Mouse (Mus musculus): ENCODE data around the gene Cdc42ep2. TPM values are rescaled to one million over a fixed set of nuclear protein-coding genes. Genes with fewer than 3 reads are reported as not detected.

The Cdc42ep2 gene
- total RNA-seq, 2 experiments from 2014 or later: 16.6 to 20.9 TPM

DNA sequence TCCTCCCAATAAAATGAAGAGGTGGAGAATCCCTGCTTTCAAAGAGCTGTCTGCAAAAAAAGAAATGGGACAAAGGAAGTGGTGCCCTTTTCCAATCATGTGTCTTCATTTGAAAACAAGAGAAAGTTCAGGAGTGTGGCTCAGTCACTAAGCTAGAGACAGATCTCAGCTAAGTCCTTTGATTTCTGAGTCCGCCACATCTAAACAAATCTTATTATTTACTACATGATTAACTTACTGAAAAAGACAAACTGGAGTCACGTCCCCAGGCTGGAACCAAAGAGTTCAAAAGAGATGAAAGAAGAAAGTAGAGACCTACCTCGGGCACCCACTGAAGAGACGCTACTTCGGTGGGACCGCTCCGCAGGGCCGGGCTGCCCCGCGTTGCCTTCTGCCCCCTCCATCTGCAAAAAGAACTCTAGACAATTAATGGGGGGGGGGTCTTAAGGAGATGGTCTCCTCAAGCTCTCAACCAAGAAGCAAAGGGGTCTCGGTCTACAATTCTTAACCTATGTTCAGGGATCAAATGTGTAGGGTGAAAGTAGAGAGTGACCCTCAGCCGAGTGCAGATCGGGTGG is 50.1 kb downstream of the Cdc42ep2 start:
- no peak for DNase-seq

GRCm38 (mm10) chr19:5872931-5873556 is 51.6 kb downstream of the Cdc42ep2 start:
- DNase-seq: no peak

DNA sequence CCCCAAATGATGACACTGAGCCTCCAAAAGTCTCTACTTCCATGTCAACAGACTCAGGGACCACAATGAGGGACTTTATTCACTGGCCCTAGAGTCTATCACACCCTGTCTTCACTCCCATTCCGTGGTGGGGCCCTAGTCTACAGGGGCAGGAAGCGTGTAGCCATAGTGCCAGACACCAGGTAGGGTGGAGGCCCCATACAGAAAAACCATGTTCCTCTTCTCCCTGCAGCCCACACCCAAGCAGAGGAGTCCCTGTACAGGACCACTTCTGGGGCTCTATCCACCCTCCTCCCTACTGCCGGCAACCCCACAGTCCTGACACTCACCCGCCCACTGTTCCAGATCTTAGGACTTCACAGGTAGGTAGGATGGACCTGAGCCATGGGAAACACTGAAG is 52.1 kb downstream of the Cdc42ep2 start:
- no peak for DNase-seq

- no peak for DNase-seq
Observed at GRCm38 (mm10) chr19:5871683-5872082, 52.9 kb downstream of the Cdc42ep2 start.

GRCm38 (mm10) chr19:5871273-5871672 is 53.3 kb downstream of the Cdc42ep2 start:
- DNase-seq: no peak

DNA sequence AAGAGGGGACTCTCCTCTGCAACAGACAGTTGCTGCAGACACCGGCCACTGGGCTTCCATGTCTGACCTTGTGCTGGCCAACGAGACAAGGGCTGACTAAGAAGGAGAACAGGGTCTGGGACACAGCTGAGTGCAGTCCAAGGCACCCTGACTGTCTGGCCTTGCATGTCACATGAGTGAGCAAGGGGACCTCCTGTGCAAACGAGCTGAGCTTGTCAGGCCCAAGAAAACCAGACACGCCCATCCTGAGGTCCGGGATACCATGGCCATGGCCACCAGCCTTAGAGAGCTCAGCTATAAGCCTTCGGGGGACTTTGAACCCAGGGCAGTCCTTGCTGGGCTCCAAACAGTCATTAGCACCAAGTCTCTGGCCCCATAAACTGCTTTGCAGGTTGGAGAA is 56.5 kb downstream of the Cdc42ep2 start:
- DNase-seq: no peak

Other genes starting within 250 kb of the Cdc42ep2 start
- gene Map3k11, start 236.1 kb downstream of the Cdc42ep2 start, total RNA-seq (2021): 10 to 100 TPM; 19.3 to 25.0 TPM
- gene Pcnx3, start 235.9 kb downstream of the Cdc42ep2 start, total RNA-seq (2021): 10 to 100 TPM; 19.5 to 32.5 TPM
- not detected for gene Kcnk7, start 220.4 kb downstream of the Cdc42ep2 start, total RNA-seq (2021)
- 100 to 1,000 TPM; 280 to 285 TPM for gene Ehbp1l1, start 198.5 kb downstream of the Cdc42ep2 start, total RNA-seq (2021)
- gene Fam89b, start 195.2 kb downstream of the Cdc42ep2 start, total RNA-seq (2021): 10 to 100 TPM; 43.1 to 44.9 TPM
- gene Ltbp3, start 183.9 kb downstream of the Cdc42ep2 start, total RNA-seq (2021): 100 to 1,000 TPM in 1 of 2 experiments, 10 to 100 TPM in 1; 88.0 to 113 TPM
- 10 to 100 TPM; 56.0 to 59.6 TPM for gene Scyl1, start 153.4 kb downstream of the Cdc42ep2 start, total RNA-seq (2021)
- gene Frmd8, start 49.5 kb downstream of the Cdc42ep2 start, total RNA-seq (2021): 10 to 100 TPM in 1 of 2 experiments, 1 to 10 TPM in 1; 7.4 to 10.3 TPM
- 1 to 10 TPM; 2.6 to 3.5 TPM for gene Slc25a45, start 47.0 kb downstream of the Cdc42ep2 start, total RNA-seq (2021)
- gene Tigd3, start 30.7 kb downstream of the Cdc42ep2 start, total RNA-seq (2021): under 1 TPM; 0.82 to 0.95 TPM
- 10 to 100 TPM; 86.8 to 90.9 TPM for gene Dpf2, start 11.8 kb downstream of the Cdc42ep2 start, total RNA-seq (2021)
- gene Pola2, start 39.4 kb upstream of the Cdc42ep2 start, total RNA-seq (2021): 10 to 100 TPM; 13.7 to 18.7 TPM
- not detected for gene Slc22a20, start 61.3 kb upstream of the Cdc42ep2 start, total RNA-seq (2021)
- 10 to 100 TPM; 78.1 to 83.8 TPM for gene Capn1, start 91.1 kb upstream of the Cdc42ep2 start, total RNA-seq (2021)
- 10 to 100 TPM; 18.4 to 22.1 TPM for gene Syvn1, start 121.8 kb upstream of the Cdc42ep2 start, total RNA-seq (2021)
- 10 to 100 TPM; 34.1 to 36.3 TPM for gene Mrpl49, start 133.0 kb upstream of the Cdc42ep2 start, total RNA-seq (2021)
- 100 to 1,000 TPM; 669 to 708 TPM for gene Fau, start 133.0 kb upstream of the Cdc42ep2 start, total RNA-seq (2021)
- 10 to 100 TPM; 10.6 to 11.0 TPM for gene Znhit2, start 136.4 kb upstream of the Cdc42ep2 start, total RNA-seq (2021)
- 1 to 10 TPM; 4.7 to 5.8 TPM for gene Tm7sf2, start 143.6 kb upstream of the Cdc42ep2 start, total RNA-seq (2021)
- gene Vps51, start 152.4 kb upstream of the Cdc42ep2 start, total RNA-seq (2021): 10 to 100 TPM; 23.1 to 29.4 TPM
- gene Tmem262, start 155.2 kb upstream of the Cdc42ep2 start, total RNA-seq (2021): not detected
- gene Gm28374, start 157.4 kb upstream of the Cdc42ep2 start, total RNA-seq (2021): not detected
- 10 to 100 TPM; 18.5 to 20.1 TPM for gene Zfpl1, start 160.1 kb upstream of the Cdc42ep2 start, total RNA-seq (2021)
- gene Cdca5, start 160.2 kb upstream of the Cdc42ep2 start, total RNA-seq (2021): 1 to 10 TPM; 3.5 to 4.1 TPM
- gene AC131692.1, start 169.6 kb upstream of the Cdc42ep2 start, total RNA-seq (2021): under 1 TPM in 1 of 2 experiments, not detected in 1; 0.59 TPM
- gene Naaladl1, start 181.0 kb upstream of the Cdc42ep2 start, total RNA-seq (2021): under 1 TPM in 1 of 2 experiments, not detected in 1; 0.09 TPM
- 10 to 100 TPM; 12.4 to 13.9 TPM for gene Sac3d1, start 193.8 kb upstream of the Cdc42ep2 start, total RNA-seq (2021)
- 10 to 100 TPM; 12.0 to 14.6 TPM for gene Snx15, start 203.5 kb upstream of the Cdc42ep2 start, total RNA-seq (2021)
- under 1 TPM; 0.23 to 0.41 TPM for gene Batf2, start 216.2 kb upstream of the Cdc42ep2 start, total RNA-seq (2021)
- gene Arl2, start 216.7 kb upstream of the Cdc42ep2 start, total RNA-seq (2021): 10 to 100 TPM; 56.4 to 65.4 TPM

Data from gastrocnemius, postnatal 10 days (tissue).